Mouse (Mus musculus): ENCODE data around the gene Utp4.

The Utp4 gene

GRCm38 (mm10) chr8:106937081-106937800 is 43.8 kb downstream of the Utp4 start:
- no peak for DNase-seq (ENCODE audit: low read depth, low spot score)

- DNase-seq (ENCODE audit: low read depth, low spot score) = no peak
These were observed 48.4 kb downstream of the Utp4 start for GRCm38 (mm10) chr8:106941806-106942205.

GRCm38 (mm10) chr8:106943874-106944418 is 50.5 kb downstream of the Utp4 start:
- no peak for DNase-seq (ENCODE audit: low read depth, low spot score)

GRCm38 (mm10) chr8:106944756-106945155 is 51.3 kb downstream of the Utp4 start:
- DNase-seq (ENCODE audit: low read depth, low spot score) = no peak

GRCm38 (mm10) chr8:106948678-106949243 is 55.3 kb downstream of the Utp4 start:
- no peak for DNase-seq (ENCODE audit: low read depth, low spot score)

- no peak for DNase-seq (ENCODE audit: low read depth, low spot score)
These were observed 58.3 kb downstream of the Utp4 start for GRCm38 (mm10) chr8:106951707-106952106.

GRCm38 (mm10) chr8:106953571-106953970 is 60.1 kb downstream of the Utp4 start:
- no peak for DNase-seq (ENCODE audit: low read depth, low spot score)

- no peak for DNase-seq (ENCODE audit: low read depth, low spot score)
These were observed 63.6 kb downstream of the Utp4 start for GRCm38 (mm10) chr8:106957086-106957485.

GRCm38 (mm10) chr8:106958212-106958611 is 64.8 kb downstream of the Utp4 start:
- no peak for DNase-seq (ENCODE audit: low read depth, low spot score)

- no peak for DNase-seq (ENCODE audit: low read depth, low spot score)
These were observed 66.2 kb downstream of the Utp4 start for GRCm38 (mm10) chr8:106959626-106960025.

- DNase-seq (ENCODE audit: low read depth, low spot score) = no peak
These were observed 68.9 kb downstream of the Utp4 start for GRCm38 (mm10) chr8:106962322-106962721.

- no peak for DNase-seq (ENCODE audit: low read depth, low spot score)
These were observed 69.9 kb downstream of the Utp4 start for GRCm38 (mm10) chr8:106963365-106963764.

- DNase-seq (ENCODE audit: low read depth, low spot score) = no peak
These were observed 71.1 kb downstream of the Utp4 start for GRCm38 (mm10) chr8:106964573-106964972.

GRCm38 (mm10) chr8:106969964-106970363 is 76.5 kb downstream of the Utp4 start:
- DNase-seq (ENCODE audit: low read depth, low spot score) = no peak

GRCm38 (mm10) chr8:106971916-106972315 is 78.5 kb downstream of the Utp4 start:
- DNase-seq (ENCODE audit: low read depth, low spot score) = no peak
